Mouse (Mus musculus) kidney, embryonic 16.5 days (tissue): ENCODE measurements around the gene Spata9. TPM values are rescaled to one million over a fixed set of nuclear protein-coding genes. Genes with fewer than 3 reads are reported as not detected.

Source experiments
- ATAC-seq: fragments of 200-750 bp; cut with Nextera tagmentation; 2 replicates; pipeline ENCODE4 v1.8.0; 2017; ENCODE audit warnings: moderate TSS enrichment; ENCODE audit not compliant: low FRiP score, low TSS enrichment
- H3K27ac ChIP-seq: fragments of 300-500 bp; sonication (generic); 2 replicates; pipeline ENCODE4 v1.5.1; 2014; ENCODE audit warnings: low read length
- H3K27me3 ChIP-seq: fragments of 300-500 bp; sonication (generic); 2 replicates; pipeline ENCODE4 v1.6.1; 2014; ENCODE audit warnings: low read length, control low read depth, mixed read lengths; ENCODE audit not compliant: insufficient read depth
- H3K36me3 ChIP-seq: fragments of 300-500 bp; sonication (generic); 2 replicates; pipeline ENCODE4 v1.6.1; 2014; ENCODE audit warnings: low read length, control low read depth, mixed read lengths; ENCODE audit not compliant: insufficient read depth
- H3K4me1 ChIP-seq: fragments of 300-500 bp; sonication (generic); 2 replicates; pipeline ENCODE4 v1.6.1; 2014; ENCODE audit warnings: low read length, control low read depth, mixed read lengths; ENCODE audit not compliant: insufficient read depth
- H3K4me2 ChIP-seq: fragments of 300-500 bp; sonication (generic); replicated peaks from 2 replicates; pipeline ENCODE4 v1.6.1; 2014; ENCODE audit warnings: low read depth, low read length
- H3K4me3 ChIP-seq: fragments of 300-500 bp; sonication (generic); 2 replicates; pipeline ENCODE4 v1.5.1; 2014; ENCODE audit warnings: mild to moderate bottlenecking, low read length
- H3K9ac ChIP-seq: fragments of 300-500 bp; sonication (generic); replicated peaks from 2 replicates; pipeline ENCODE4 v1.6.1; 2014; ENCODE audit warnings: low read length
- H3K9me3 ChIP-seq: fragments of 300-500 bp; sonication (generic); 2 replicates; pipeline ENCODE4 v1.6.1; 2016; ENCODE audit warnings: low read length, control low read depth
- WGBS: fragments of 180-500 bp; shearing (Covaris S2); extraction: QIAGEN DNeasy Blood & Tissue Kit; methylation state at CpG from one replicate; pipeline ENCODE4 v1.1.7; 2014; 5-methylcytosine and 5-hydroxymethylcytosine counted together
- polyA plus RNA-seq: library from polyadenylated mRNA; unstranded; fragments of >200 nt; fragmentation: Nextera tagmentation; extraction: Ambion mirVana; gene quantifications from 2 replicates; pipeline ENCODE4 v1.2.1, GENCODE M21; 2015

Gene Spata9
- polyA plus RNA-seq, 1 experiment from 2014 or later = 0.80 TPM

DNA sequence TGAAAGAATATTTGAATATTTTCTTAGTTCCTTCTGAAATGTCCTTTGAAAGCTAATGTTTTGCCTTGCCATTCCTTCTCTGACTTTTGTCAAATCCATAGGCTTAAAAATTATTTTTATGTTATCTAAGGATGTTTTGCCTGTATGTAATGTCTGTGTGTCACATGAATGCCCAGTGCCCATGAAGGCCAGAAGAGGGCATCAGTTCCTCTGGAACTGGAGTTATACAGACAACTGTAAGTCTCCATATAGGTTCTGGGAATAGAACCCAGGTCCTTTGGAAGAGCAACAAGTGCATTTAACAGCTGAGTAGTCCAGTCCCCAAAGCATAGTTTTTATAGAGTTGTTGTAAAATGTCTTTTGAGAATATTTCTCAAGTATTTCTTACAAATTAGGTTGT, 15.0 kb downstream of the Spata9 start:
- no peak overlapping the region for H3K4me3 ChIP-seq
- H3K4me1 ChIP-seq = no peaks in the 10 kb centered on the region
- no peak overlapping the region for H3K4me2 ChIP-seq
- H3K9me3 ChIP-seq = no peaks in the 10 kb centered on the region
- no peaks in the 10 kb centered on the region for H3K27me3 ChIP-seq
- H3K27ac ChIP-seq = no peak overlapping the region
- no peak overlapping the region for H3K9ac ChIP-seq
- no peaks in the 10 kb centered on the region for H3K36me3 ChIP-seq
- no peak for ATAC-seq

DNA sequence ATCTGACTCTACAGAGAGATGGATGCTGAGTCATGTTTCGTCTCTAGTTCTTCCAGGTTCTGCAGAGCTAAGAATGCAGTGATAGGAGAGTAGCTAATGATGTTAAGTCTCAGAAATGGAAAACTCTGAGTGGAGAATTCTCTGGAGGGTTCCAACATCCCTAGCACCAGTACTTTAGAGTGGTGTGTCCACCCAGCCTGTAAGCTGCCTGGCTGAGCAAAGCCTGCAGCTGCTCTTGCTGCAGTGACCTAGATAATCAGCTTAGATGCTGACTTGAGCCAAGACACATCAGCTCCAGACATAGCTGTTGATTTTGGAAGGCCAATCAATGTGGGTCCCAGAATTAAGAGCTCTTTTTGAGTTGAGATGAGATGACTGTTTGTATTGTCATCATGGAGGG, 21.1 kb downstream of the Spata9 start:
- ATAC-seq = no peak
- H3K36me3 ChIP-seq = no peaks in the 10 kb centered on the region
- H3K9ac ChIP-seq = no peak overlapping the region
- no peak overlapping the region for H3K4me3 ChIP-seq
- H3K9me3 ChIP-seq = no peaks in the 10 kb centered on the region
- H3K4me1 ChIP-seq = no peaks in the 10 kb centered on the region
- 87% methylated on average over 1 of the region's 1 CpGs for WGBS
- no peak overlapping the region for H3K4me2 ChIP-seq
- no peaks in the 10 kb centered on the region for H3K27me3 ChIP-seq
- no peak overlapping the region for H3K27ac ChIP-seq

DNA sequence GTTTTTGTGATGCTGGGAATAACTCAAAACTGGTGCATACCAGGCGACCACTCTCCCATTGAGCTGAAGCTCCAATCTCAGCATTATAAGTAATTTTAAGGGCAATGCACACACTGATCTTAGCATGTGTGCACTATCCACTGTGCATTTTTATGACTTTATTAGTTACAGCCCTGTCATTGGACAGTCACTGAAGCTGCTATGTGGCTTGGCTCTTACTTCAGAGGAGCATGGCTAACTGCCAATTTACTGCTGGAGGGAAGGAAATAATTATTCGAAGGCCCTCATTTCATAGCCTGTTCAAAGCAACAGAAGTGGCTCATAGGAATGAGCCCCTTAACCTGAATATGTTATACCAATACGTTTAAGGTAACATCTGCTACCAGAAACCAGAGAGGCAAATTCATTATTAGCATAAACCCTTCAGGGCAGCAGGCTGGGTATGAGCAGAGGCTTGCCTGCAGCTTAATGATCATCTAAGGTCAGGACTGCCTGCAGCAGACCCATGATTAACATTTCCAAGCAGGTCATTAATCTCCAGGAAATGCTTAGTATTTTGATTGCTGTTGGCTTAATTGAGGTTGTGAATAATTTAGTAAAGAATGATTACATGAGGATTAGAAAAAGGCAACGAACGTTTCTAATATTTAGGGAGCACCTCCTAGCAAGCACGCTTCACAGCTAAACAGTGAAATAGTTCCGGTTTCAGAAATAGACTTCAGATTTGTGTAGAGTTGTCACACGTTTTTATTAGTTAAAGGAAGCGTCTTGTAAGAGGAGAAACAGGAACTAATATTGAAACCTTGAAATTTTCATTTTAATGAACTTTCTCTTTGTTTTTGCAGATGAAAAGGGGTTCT, 25.4 kb downstream of the Spata9 start:
- Histone ChIP-seq H3K4me3 (no peak overlapping the region), H3K9ac (no peak overlapping the region), H3K4me2 (no peak overlapping the region; the same call in 1 of the 2 replicates), H3K36me3 (peaks cover 3% of the 10 kb centered on the region; the same call in 1 of the 2 replicates), H3K4me1 (no peaks in the 10 kb centered on the region), H3K9me3 (peaks cover 8% of the 10 kb centered on the region), H3K27me3 (no peaks in the 10 kb centered on the region), H3K27ac (peak overlapping the region; percentile 34)
- ATAC-seq = peak; percentile 96
- WGBS = 31% methylated on average over 9 of the region's 9 CpGs

DNA sequence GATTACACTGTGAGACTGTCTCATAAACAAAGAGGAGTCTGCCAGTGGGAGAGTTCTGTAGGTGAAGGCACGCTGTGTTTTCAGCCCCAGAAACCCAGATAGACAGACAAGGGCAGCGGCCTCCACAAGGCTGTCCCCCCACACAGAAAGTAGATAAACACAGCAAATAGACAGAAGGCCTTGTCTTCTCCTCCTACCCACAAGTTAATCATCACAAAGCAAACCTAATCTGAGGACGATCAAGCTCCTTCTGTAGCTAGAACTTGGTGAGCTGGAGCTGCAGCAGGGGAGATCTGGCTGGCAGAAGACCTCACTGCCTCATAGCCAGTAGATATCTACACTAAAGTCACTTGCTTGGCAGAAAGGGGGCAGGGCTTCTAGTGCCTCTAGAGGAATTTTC, 36.3 kb downstream of the Spata9 start:
- 63% methylated on average over 3 of the region's 3 CpGs for WGBS
- Histone ChIP-seq H3K27me3 (no peaks in the 10 kb centered on the region), H3K9me3 (no peaks in the 10 kb centered on the region), H3K4me2 (no peak overlapping the region), H3K9ac (no peak overlapping the region), H3K4me3 (no peak overlapping the region), H3K36me3 (peaks cover 3% of the 10 kb centered on the region; the same call in 1 of the 2 replicates), H3K4me1 (no peaks in the 10 kb centered on the region), H3K27ac (no peak overlapping the region)
- peak; percentile 51; the same call in 1 of the 2 replicates for ATAC-seq

DNA sequence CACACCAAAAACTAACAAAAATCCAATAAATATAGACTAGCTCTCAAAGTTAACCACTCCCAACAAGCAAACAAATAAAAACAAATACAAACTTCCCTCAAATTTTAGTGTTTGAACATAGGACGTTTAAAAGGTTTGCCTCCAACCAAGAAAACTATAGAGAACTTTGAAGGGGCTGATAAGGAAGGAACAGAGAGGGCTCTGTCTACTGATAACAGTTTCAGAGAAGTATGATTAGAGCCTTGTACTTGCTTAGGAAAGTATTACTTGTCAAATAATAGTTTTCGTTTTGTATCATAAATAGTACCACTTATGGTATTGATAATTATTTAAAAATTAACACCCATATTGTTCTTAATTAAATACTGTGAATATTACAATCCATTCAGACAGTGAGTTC, 47.6 kb downstream of the Spata9 start:
- no peak for ATAC-seq
- no peak overlapping the region for H3K9ac ChIP-seq
- H3K4me2 ChIP-seq = no peak overlapping the region
- H3K36me3 ChIP-seq = no peaks in the 10 kb centered on the region
- no peak overlapping the region for H3K27ac ChIP-seq
- peaks cover 6% of the 10 kb centered on the region; the same call in 1 of the 2 replicates for H3K4me1 ChIP-seq
- no peak overlapping the region for H3K4me3 ChIP-seq
- no peaks in the 10 kb centered on the region for H3K27me3 ChIP-seq
- WGBS = 74% methylated on average over 2 of the region's 2 CpGs
- no peaks in the 10 kb centered on the region for H3K9me3 ChIP-seq

DNA sequence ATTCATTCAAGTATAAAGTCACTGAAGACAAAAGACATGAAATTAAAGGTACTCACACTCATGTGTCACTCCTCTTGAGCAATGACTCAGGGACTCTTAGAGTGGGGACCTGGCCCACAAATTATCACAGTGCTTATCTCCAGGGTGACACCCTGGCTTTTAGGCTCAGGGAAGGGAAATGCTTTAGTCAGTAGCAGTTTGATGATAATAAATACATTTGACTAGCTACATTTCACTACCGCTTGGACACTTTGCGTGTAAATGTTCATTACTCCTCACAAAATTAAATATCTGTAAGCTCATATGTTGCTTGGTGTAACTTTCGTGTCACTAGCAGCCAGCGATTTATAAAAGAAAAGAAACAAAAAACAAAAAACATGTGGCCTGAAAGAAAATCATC, 50.5 kb downstream of the Spata9 start:
- Histone ChIP-seq H3K4me1 (peaks cover 6% of the 10 kb centered on the region; the same call in 1 of the 2 replicates), H3K36me3 (no peaks in the 10 kb centered on the region), H3K9me3 (no peaks in the 10 kb centered on the region), H3K4me3 (peak overlapping the region; percentile 72), H3K4me2 (peak overlapping the region; percentile 65), H3K27ac (peak overlapping the region; percentile 96; the same call in 1 of the 2 replicates), H3K27me3 (no peaks in the 10 kb centered on the region), H3K9ac (peak overlapping the region; percentile 96)
- no peak for ATAC-seq
- 65% methylated on average over 4 of the region's 4 CpGs for WGBS

GRCm38 (mm10) chr13:76017974-76018843, 51.3 kb downstream of the Spata9 start, which contains the start of gene Rfesd:
Gene Rfesd (minus strand): TSS chr13:76018719.
- 1% methylated on average over 50 of the region's 50 CpGs for WGBS

GRCm38 (mm10) chr13:76018844-76019400, 52.0 kb downstream of the Spata9 start:
- Histone ChIP-seq H3K4me3 (peak overlapping the region; percentile 72), H3K9ac (0 out of 2 replicates have a peak overlapping the region, but pooled peaks have one; percentile 29), H3K4me1 (peaks cover 6% of the 10 kb centered on the region; the same call in 1 of the 2 replicates), H3K27ac (no peak overlapping the region), H3K27me3 (no peaks in the 10 kb centered on the region), H3K4me2 (peak overlapping the region; percentile 65), H3K9me3 (no peaks in the 10 kb centered on the region), H3K36me3 (no peaks in the 10 kb centered on the region)
- peak; percentile 70 for ATAC-seq
- 42% methylated on average over 5 of the region's 5 CpGs for WGBS

More at GRCm38 (mm10) chr13:76017974-76018843, 51.3 kb downstream of the Spata9 start, which contains the start of gene Rfesd:
- Histone ChIP-seq H3K9ac (peak within 1 kb of the TSS; percentile 96), H3K27me3 (no peaks in the 10 kb centered on the region), H3K27ac (peak within 1 kb of the TSS; percentile 96), H3K9me3 (no peaks in the 10 kb centered on the region), H3K4me1 (peaks cover 6% of the 10 kb centered on the region; the same call in 1 of the 2 replicates), H3K36me3 (no peaks in the 10 kb centered on the region), H3K4me2 (peak within 1 kb of the TSS; percentile 65), H3K4me3 (peak within 1 kb of the TSS; percentile 72)
- ATAC-seq = peak; percentile 100

DNA sequence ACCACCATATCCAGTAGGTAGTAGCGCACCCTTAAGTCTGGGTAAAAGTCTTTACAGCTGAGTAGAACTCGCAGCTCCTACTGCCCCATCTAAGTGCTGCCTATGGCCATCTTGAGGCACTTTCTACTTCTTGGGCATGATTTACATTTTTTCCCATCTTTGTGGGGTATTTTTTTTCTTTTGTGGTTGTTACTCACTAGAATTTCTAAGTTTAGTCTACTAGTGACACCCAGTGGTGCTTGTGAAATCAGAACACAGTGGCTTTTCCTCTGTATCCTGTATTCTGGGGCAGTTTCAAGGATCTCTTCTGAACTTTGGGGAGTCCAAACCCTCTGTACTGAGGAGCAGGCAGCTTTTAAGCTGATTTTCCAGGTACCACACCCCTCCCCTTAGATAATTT, 54.8 kb downstream of the Spata9 start:
- Histone ChIP-seq H3K27me3 (no peaks in the 10 kb centered on the region), H3K36me3 (no peaks in the 10 kb centered on the region), H3K9ac (no peak overlapping the region), H3K27ac (no peak overlapping the region), H3K4me1 (peaks cover 5% of the 10 kb centered on the region; the same call in 1 of the 2 replicates), H3K4me3 (no peak overlapping the region), H3K4me2 (no peak overlapping the region), H3K9me3 (no peaks in the 10 kb centered on the region)
- no peak for ATAC-seq
- 91% methylated on average over 2 of the region's 2 CpGs for WGBS
